Mouse (Mus musculus) urinary bladder, postnatal 4 days (tissue): ENCODE data around the gene Il5.
"Not testable (repeated sequence)": the region's sequence is repeated elsewhere in the genome, so short reads cannot be mapped to it uniquely, and the experiment has no call there.

ENCODE experiments used
- DNase-seq, 2 experiments: peaks; one replicate each; pipeline ENCODE4 v3.0.0; 2021 to 2022; ENCODE audit warnings: low spot score in 2 of 2

The Il5 gene

DNA sequence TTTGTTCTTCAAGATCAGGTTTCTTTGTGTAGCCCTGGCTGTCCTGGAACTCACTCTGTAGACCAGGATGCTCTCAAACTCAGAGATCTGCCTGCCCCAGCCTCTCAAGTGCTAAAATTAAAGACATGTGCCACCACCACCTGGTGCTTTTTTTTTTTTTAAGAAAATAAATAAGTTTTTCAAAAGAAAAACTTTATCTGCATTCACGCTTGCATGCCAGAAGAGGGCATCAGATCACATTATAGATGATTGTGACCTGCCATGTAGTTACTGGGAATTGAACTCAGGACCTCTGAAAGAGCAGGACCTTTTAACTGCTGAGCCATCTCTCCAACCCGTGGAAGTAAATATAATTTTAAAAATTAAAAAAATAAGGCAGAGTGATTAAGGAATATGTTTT lies 24.7 kb downstream of the Il5 start:
- DNase-seq: no peak

DNA sequence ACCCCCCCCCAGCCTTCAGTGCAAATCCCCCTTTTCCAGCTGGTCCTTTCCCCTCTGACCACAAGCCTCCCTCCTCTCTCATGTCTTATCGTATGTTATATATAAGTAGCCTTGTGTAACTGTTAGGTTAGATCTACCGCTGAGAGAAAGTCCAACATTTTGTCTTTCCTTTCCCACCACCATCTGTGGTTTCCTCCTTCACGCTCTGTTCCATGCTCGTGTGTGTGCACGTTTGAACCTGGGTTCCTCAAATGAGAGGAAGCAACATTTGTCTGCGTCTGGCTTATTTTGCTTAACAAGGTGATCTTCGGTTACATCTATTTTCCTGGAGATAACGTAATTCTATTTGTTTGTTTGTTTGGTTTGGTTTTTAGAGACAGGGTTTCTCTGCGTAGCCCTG lies 27.4 kb downstream of the Il5 start:
- no peak for DNase-seq

DNA sequence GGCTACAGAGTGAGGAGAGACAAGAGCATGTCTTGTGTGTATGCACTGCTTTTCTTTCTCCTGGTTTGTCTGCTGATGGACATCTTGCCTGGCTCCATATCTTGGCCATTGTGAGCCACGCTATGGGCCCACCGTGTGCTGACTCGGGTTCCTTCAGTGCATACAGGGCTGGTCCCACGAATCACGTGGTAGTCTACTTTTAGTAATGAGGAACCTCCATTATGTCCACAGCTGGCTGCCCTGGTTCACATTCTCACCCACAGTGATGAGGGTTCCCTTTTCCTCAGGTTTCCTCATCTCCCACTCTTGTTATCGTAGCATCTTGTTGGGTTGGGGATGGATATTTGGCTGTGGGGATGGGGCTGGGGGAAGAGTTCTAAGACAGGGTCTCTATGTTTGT lies 28.0 kb downstream of the Il5 start:
- DNase-seq: no peak

DNA sequence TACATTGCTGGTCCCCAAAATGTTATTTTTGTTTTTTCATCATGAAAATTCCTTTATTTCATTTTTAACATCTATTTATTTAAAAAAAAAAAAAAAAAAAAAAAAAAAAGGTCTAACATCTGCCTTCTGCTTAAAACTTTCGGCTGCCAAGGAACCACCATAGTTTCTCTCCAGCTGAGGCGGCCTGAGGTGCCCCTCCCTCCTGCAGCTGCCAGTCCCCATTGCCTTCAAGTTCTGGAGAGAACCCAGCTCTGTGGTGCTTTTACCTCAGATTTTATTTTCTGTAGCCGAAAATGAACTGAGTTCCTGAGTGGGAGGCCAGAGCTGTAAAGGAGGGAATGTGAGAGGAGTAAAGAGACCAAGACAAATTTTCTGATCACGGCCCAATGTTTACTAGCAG lies 28.7 kb downstream of the Il5 start:
- DNase-seq: no peak

DNA sequence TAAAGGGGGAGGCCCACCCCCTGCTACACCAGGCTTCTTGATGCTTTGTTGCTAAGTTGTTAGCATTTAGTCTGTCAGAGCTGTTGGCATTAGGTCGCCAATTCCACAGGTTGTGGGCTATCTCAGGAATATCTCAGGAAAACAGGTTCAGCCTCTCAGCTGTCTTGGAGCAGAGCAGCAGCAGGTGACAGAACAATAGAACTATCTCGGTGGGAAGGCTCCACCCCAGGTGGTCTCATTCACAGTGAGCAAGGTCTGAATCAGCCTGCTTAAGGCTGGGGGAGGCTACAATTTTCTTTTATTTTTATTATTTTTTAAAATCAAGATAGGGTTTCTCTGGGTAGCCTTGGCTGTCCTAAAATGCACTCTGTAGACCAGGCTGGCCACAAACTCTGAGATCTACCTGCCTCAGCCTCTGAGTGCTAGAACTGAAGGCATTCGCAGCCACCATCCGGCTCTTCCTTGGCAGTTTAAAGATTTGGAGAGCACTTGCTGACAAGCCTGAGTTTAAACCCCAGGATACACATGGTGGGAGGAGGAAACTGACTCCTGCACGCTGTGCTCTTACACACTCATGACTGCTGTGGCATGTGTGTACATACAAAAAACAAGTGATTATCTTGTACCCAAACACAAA lies 29.2 kb downstream of the Il5 start:
- no peak for DNase-seq

DNA sequence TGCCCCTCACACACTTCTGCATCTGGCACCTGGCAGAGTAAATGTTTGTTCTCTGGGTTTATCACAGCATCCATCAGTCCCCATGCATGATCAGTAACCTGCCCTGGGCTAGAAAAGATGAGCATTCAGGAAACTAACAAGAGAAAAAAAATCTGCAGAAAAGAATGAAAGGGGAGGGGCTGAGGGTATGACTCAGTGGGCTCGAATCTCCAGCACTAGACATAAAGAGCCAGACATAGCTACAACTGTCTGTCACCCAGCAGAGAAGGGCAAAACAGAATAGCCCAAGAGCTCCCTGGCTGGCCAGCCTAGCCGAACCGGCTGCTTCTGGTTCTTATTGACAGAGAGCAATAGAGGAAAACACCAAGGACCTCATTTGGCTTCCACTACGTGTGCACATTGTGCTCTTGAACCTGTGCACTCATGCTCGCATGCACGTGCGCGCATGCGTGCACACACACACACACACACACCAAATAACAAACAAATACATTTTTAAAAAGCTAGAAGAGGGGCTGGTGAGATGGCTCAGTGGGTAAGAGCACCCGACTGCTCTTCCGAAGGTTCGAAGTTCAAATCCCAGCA lies 34.5 kb downstream of the Il5 start:
- DNase-seq: no peak

DNA sequence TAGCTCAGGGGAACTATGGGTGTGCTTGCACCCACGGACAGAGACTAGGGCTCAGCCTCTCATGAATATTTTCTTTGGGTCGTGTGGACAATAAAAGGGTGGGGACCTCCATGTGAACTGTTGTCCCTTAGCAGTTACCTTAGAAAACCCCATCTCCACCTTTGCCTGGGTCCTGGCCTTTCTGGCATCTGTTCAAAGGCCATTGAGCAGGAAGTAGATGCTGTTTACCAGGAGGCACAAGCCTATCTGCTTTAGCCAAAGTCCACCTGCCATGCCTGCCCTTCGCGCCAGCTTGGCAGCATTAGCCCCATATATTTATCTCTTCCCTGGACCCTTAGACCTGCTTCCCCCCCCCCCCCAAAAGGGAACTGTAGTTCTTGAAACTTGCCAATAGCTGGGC lies 37.0 kb downstream of the Il5 start:
- DNase-seq: no peak

DNA sequence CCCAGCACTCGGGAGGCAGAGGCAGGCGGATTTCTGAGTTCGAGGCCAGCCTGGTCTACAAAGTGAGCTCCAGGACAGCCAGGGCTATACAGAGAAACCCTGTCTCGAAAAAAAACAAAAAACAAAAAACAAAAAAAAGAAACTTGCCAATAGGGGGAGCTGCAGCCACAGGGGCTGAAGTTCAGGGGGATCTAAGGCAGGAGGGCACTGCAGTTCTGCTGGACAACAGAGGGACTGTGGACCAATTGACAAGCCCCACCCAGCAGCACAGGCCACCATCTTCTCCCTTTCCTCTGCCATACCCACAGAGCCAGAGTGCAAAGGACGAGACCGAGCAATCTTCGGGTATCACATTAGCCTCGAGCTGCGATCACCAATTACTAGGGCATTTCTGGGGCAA lies 37.4 kb downstream of the Il5 start:
- DNase-seq: not testable (repeated sequence)

DNA sequence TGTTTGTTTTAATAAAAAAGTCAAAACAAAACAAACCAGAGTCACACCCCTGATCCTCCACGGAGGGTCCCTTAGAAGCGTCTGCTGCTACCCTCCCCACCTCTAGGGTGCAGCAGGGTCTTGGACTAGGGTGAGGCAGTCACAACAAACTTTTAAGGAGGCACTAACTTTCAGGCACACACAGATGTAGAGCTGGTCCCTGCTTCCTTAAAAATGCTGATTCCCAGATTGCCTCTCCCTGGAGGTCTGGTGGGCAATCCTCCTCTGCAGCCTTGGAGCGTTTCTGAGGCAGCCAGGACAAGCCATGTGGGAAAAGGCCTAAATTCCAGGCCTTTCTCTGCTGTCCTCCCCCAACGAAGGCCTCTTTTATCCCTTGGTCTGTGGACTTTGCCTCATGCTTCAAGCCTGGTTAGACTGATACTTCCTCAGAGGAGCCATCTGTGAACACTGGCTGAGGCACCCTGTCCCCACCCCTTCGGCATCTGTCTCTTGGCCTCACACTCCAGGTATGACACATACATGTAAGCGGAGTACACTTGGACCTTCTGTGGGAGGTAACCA lies 38.3 kb downstream of the Il5 start:
- peak in 1 of 2 experiments; percentile 57 for DNase-seq

DNA sequence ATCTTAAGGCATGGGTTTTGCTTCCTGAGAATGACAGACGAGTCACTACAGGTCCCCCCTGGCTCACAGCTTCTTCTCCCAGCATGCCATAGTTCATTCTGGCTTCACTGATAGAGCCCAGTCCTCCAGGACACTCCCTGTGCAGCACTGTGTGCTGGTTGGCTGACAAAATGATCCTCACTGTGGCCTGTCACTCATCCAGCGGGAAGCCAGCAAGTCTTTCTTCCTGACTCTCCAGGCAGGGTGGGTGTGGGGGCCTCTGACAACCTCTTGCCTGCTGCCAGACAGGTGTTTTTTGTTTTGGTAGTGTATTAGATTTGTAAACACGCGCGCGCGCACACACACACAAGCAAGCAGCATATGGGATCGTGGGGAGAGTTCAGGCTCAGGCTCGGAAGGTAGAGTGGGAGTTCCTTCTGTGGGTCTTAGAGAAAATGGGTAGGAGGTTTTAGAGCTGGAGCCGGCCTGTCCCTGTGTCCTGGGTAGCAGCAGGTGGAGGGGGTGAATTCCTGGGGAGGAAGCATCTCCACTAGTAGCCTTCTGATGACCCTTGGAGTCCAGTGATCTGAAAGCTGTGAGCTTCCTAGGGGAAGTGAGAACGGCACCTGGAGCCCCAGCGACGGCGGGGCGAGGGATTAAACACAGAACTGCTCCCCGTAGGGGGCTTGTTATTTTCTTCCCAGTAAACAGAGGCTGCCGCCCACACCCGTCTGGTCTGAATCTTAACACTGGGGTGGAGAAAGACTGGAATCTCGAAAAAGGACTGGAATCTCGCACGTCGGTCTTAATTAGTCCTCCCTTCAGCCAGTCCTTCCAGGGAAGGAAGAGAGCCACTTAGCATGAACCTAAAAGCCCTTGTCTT lies 39.2 kb downstream of the Il5 start:
- peak in 1 of 2 experiments; percentile 56 for DNase-seq

DNA sequence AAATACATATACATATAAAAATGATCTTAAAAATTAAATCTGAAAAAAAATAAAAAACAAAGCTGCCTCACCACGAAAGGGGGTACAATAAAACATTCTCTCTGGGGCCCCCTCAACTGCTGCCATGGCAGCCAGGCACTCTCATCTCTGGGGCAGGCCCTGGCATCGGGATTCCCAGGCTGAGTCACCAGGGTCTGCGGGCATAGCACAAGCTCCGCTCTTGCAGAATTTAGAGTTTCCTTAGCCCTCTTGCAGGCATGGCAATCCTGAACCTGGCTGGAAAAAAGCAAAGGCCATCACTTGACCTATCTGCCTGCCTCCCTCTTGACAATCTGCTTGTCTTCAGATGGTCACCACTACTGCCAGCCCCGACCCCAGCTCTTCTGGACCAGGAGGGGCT lies 40.7 kb downstream of the Il5 start:
- no peak for DNase-seq

DNA sequence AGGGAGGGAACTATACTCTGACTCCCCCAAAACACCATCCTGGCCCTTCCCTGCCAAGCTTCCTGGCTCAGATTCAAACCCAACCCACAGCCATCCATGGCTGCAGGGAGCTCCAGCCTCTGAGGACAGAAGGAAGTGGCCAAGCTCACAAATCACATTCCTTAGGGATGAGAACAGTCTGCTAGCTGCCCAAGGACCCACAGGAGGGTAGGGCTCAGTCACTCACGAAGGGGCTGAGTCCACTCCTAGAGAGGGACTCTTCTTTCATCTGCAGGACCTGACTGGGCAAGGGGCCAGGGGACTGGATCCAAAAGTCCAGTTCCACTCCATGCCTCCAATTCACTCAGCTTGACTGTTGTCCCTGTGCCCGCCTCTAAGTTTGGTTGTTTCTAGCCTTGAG lies 41.2 kb downstream of the Il5 start:
- DNase-seq: peak; percentile 72 to 81

DNA sequence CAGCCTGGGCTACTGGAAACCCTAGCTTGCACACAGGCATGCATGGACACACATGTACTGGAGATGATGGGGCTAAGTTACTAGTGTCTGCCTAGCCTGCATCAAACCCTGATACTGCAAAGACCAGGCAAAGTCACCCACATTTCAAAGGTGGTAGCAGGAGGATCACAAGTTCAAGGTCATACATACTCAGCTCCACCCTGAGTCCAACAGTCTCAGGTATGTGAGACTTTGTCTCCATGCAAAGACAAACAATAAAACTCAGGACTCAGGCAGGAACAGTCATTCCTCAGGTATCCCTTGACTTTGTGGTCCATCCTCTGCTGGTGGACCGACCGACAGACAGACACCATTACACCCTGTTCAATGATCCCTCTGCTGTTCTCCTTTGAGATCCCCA lies 41.8 kb downstream of the Il5 start:
- DNase-seq: no peak

DNA sequence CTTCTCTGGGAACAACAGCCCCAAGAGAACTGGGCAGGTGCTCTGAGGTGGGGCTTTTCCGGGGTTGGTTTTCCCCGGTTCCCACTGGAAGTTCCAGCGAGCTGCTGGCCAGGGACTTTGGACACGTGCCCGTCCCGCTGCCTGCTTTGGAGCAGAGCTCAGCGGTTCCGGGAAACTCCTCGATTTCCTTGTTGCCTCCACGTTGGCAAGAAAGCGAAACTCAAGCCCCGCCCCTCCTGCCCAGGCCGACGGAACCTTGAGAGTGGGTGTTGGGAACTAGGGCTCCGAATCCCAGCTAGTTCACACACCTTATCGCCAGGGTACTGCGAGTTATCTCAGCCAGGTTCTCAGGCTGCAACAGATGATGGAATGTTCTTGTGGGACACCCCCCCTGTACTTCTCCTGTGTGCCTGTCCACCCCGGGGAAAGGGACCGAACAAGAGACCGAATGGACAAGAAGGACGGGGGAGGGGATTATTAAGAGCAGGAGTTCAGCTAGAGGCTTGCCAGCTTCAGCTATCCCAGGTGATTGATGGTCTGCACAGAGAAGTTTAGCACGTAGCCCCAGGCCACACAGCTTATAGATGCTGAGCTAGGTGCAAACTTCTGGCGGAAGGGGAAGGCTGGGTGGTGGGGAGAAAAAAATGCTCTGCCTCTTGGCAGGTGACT lies 42.4 kb downstream of the Il5 start:
- peak; percentile 80 to 88 for DNase-seq

DNA sequence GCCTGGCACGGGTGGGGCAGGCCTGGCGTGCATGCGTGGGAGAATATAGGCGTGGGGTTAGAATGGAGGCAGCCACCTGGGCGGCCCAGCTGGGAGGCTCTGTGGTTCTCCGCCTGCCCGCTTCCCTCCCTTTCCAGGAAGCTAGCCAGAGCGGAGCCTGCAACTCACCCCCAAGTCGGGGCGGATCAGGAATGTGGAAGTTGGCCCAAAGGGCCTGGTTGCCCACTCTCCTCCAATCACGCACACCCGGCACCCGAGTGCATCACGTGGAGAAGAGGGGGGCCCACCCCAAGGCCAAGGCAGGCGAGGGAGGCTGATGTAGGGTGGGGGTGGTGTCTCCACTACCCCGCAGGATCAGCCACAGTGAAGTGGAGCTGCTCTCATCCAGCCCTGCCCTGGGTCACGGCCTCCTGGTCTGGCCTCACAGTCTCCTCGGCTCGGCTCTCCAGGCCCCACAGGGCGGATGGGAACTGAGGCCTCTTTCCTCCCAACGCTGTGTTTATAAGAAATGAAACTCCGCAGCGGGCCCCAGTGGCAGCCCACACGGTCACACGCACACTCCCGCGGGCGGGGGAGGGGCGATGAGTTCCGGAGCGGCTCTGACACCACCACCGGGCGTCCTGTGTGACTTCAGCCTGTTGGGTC lies 43.0 kb downstream of the Il5 start:
- DNase-seq: peak; percentile 88 to 91

DNA sequence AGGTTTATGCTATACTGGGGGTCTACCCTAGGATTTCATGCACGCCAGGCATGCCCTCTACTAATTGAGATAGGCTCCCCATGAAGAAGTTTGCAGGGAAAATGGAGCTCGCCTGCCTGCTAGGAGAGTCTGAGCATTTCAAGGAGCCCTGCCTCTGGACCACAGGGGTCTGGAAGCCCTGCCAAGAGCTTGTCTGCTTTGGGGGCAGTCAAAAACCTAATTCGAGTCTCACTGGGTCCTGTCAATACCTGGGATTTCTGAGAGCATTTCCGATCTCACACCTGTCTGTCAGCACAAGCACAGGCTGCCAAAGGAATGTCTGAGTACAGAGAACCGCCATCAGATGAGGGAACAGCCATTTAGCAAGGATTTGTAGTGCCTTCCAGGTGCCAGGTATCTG lies 44.0 kb downstream of the Il5 start:
- no peak for DNase-seq

DNA sequence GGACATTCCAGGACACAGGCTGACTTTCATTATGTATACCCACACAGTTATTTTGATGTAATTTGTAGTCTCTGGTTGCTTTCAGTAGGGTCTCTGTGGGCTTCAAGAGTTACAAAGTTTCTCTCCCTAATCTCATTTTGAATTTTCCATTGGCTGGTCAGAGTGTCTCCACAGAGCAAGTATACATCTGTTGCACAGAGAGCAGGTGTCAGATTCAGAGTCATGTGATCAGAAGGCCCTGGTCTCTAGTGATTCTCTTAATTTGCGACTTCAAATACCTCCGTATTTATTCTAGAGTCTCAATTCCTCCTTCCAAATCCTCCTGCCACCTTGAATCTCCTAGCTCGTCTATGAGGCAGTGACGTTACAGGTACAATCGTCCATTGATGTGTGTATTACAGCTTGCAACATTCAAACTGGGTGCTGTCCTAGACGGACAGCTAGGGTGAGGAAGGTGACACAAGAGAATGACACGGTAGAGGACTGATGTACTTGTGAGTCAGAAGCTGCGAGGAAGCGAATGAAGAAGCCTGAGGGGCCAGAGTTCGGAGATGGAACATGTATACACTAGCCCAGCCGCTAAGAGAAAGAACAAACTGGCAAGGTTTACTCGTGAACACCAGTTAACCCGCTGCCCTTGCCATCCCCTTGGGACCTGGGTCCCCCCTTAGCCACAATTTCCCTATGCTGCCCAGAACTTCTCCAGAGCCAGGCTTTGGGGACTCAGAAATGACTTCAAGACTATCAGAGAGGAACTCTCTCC lies 48.0 kb downstream of the Il5 start:
- DNase-seq: no peak

DNA sequence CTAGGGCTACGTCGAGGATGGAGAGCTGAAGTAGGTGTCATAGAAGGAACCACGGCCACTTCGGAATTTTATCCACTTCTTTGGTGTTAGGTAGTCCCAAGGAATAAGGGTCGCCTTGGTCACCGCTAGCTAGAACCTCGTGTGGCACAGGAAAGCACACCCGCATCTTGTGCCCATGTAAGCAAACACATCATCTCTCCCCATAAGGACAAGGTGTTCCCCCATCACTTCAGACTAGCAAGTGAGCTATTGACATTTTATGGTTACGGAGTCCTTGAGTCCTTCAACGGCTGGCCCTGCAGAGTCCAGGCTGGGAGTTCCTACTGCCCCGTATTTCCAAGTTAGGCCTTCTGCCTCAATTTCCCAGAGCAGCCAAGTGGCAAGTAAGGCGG lies 48.6 kb downstream of the Il5 start:
- no peak for DNase-seq

DNA sequence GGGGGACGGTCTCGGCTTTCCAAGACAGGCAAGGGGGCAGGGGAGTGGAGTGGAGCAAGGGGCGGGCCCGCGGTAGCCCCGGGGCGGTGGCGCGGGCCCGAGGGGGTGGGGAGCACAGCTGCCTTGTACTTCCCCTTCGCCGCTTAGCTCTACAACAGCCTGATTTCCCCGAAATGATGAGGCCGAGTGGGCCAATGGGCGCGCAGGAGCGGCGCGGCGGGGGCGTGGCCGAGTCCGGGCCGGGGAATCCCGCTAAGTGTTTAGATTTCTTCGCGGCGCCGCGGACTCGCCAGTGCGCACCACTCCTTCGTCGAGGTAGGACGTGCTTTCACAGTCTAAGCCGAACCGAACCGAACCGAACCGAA lies 49.1 kb downstream of the Il5 start, which contains the start of gene Irf1:
Gene Irf1 (plus strand): TSS at position 255 of the 365 bp plus-strand sequence.
- DNase-seq: peak; percentile 93 to 97

DNA sequence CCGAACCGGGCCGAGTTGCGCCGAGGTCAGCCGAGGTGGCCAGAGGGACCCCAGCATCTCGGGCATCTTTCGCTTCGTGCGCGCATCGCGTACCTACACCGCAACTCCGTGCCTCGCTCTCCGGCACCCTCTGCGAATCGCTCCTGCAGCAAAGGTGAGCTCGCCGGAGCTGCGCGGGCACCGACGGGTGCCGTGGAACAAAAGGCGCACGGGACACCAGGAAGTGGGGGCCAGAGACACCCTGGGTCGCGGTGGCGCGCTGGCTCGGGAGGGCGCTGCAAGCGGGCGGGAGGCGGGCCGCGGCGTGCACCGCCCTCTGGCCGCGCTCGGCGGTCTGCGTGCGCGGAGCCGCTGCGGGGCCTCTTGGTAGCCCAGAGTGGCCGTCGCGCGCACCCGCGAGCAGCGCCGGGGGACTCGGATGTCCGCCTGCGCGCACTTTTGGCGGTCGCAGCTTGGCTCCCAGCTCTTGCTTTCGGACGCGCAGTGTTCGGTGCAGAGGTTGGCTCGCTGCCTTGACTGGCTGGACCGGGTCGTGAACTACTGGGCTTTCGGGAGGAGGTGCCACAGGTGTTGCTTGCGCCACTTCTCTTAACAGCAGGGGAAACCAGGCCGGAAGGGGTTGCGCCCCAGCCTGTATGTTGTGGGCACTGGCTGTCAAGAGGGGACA lies 49.7 kb downstream of the Il5 start:
- peak; percentile 78 to 80 for DNase-seq
